In genomic region chr2:152914310-152915120, GRCm38 (mm10) we compare ENCODE assay signal across 8 mouse cellular contexts. TPM values are rescaled to one million over a fixed set of nuclear protein-coding genes. Genes with fewer than 3 reads are reported as not detected.
DNase-seq lines count a peak whose midpoint lies in the region; ATAC-seq lines count a peak whose summit lies in the region.

No protein-coding gene starts in this region.

- H3K9ac ChIP-seq in hindbrain, embryonic 14.5 days, result peak overlapping the region; percentile 39

- H3K9me3 ChIP-seq in hindbrain, embryonic 14.5 days (ENCODE audit: control insufficient read depth, low read length), result no peaks in the 10 kb centered on the region

- 5% methylated on average over 18 of the region's 18 CpGs for WGBS in hindbrain, embryonic 14.5 days

- H3K36me3 ChIP-seq in hindbrain, embryonic 14.5 days (replicated peaks; ENCODE audit: control insufficient read depth, insufficient read depth), result no peaks in the 10 kb centered on the region

- DNase-seq in R1 (ENCODE audit: low read depth, low spot score), result peak; percentile 85
- peak; percentile 96 to 97 for DNase-seq in cerebellum, postnatal 14 days
- peak; percentile 83 to 88 for DNase-seq in frontal cortex, postnatal 25 days (ENCODE audit: low spot score in 2 of 2)
- DNase-seq in hindbrain, embryonic 14.5 days (ENCODE audit: low spot score), result peak; percentile 94
- peak; percentile 84 to 87 for DNase-seq in layer of hippocampus, postnatal 25 days (ENCODE audit: extremely low spot score in 1 of 2, low spot score in 1 of 2)
- DNase-seq in lung, postnatal 14 days, result peak; percentile 85
- DNase-seq in retina, postnatal 1 day, result peak; percentile 89
- peak; percentile 86 for DNase-seq in thymus, postnatal 4 days

- H3K27ac ChIP-seq in hindbrain, embryonic 14.5 days, result no peak overlapping the region

- H3K27me3 ChIP-seq in hindbrain, embryonic 14.5 days (ENCODE audit: control insufficient read depth, insufficient read depth, low read length), result peaks cover 36% of the 10 kb centered on the region

- ATAC-seq in hindbrain, embryonic 14.5 days (ENCODE audit: low FRiP score), result peak; percentile 78

- no peaks in the 10 kb centered on the region for H3K4me1 ChIP-seq in hindbrain, embryonic 14.5 days (replicated peaks; ENCODE audit: control insufficient read depth, insufficient read depth, low read length)

- H3K4me3 ChIP-seq in hindbrain, embryonic 14.5 days (replicated peaks; ENCODE audit: low read length), result no peak overlapping the region; the same call in 1 of the 2 replicates

- peak overlapping the region; percentile 45 for H3K4me2 ChIP-seq in hindbrain, embryonic 14.5 days (replicated peaks)

RNA-seq across cellular contexts. Expression of gene Mylk2, which starts 3.4 kb away (rescaled TPM):
- not detected in 2 replicates for polyA plus RNA-seq in hindbrain, embryonic 14.5 days (2014; fragmentation: Nextera tagmentation; extraction: Ambion mirVana)
- total RNA-seq in layer of hippocampus, postnatal 25 days (2021), result not detected

RNA-seq across cellular contexts. Expression of gene Foxs1, which starts 18.5 kb away (rescaled TPM):
- polyA plus RNA-seq in hindbrain, embryonic 14.5 days (2014; fragmentation: Nextera tagmentation; extraction: Ambion mirVana), result 3.5 and 4.9 TPM in 2 replicates
- 1 to 10 TPM in 1 of 2 experiments, under 1 TPM in 1; 0.56 to 1.0 TPM for total RNA-seq in layer of hippocampus, postnatal 25 days (2021)

RNA-seq across cellular contexts. Expression of gene Dusp15, which starts 37.0 kb away (rescaled TPM):
- polyA plus RNA-seq in hindbrain, embryonic 14.5 days (2014; fragmentation: Nextera tagmentation; extraction: Ambion mirVana), result 8.8 and 11.0 TPM in 2 replicates
- total RNA-seq in layer of hippocampus, postnatal 25 days (2021), result 10 to 100 TPM; 14.5 to 17.1 TPM

RNA-seq across cellular contexts. Expression of gene Ttll9, which starts 47.8 kb away (rescaled TPM):
- 8.0 and 11.2 TPM in 2 replicates for polyA plus RNA-seq in hindbrain, embryonic 14.5 days (2014; fragmentation: Nextera tagmentation; extraction: Ambion mirVana)
- total RNA-seq in layer of hippocampus, postnatal 25 days (2021), result 1 to 10 TPM in 1 of 2 experiments, under 1 TPM in 1; 0.94 to 1.3 TPM
